Mouse (Mus musculus): ENCODE data around the gene Ttc17. TPM values are rescaled to one million over a fixed set of nuclear protein-coding genes. Genes with fewer than 3 reads are reported as not detected.

Gene Ttc17
- polyA plus RNA-seq, 1 experiment, result 18.4 TPM

GRCm38 (mm10) chr2:94262917-94263529, 143.5 kb downstream of the Ttc17 start:
- Histone ChIP-seq H3K4me1 (ENCODE audit: control insufficient read depth, insufficient read depth, low read length) (no peaks in the 10 kb centered on the region), H3K27me3 (ENCODE audit: control insufficient read depth, insufficient read depth, low read length, poor library complexity, severe bottlenecking) (no peaks in the 10 kb centered on the region), H3K9me3 (replicated peaks; ENCODE audit: control insufficient read depth, insufficient read depth, low read length, poor library complexity, severe bottlenecking) (no peaks in the 10 kb centered on the region), H3K4me3 (ENCODE audit: low read depth, low read length) (peak overlapping the region; percentile 21; the same call in 1 of the 2 replicates), H3K27ac (ENCODE audit: insufficient read depth, low read length) (no peak overlapping the region), H3K9ac (ENCODE audit: low read depth, poor library complexity, severe bottlenecking) (0 out of 2 replicates have a peak overlapping the region, but pooled peaks have one; percentile 15), H3K36me3 (ENCODE audit: control insufficient read depth, insufficient read depth, low read length, poor library complexity, severe bottlenecking) (no peaks in the 10 kb centered on the region)
- TF ChIP-seq CTCF (IDR thresholded peaks at IDR 0.05; ENCODE audit: low read depth, low read length) (no peak), POLR2A (IDR thresholded peaks at IDR 0.05; ENCODE audit: insufficient read depth, low read length) (no peak), EP300 (IDR thresholded peaks at IDR 0.05; ENCODE audit: insufficient read depth, low read depth, low read length) (no peak)

- no peak overlapping the region for H3K4me3 ChIP-seq (ENCODE audit: low read depth, low read length)
- no peaks in the 10 kb centered on the region for H3K4me1 ChIP-seq (ENCODE audit: control insufficient read depth, insufficient read depth, low read length)
- TF ChIP-seq CTCF (IDR thresholded peaks at IDR 0.05; ENCODE audit: low read depth, low read length) (peak; percentile 32), POLR2A (IDR thresholded peaks at IDR 0.05; ENCODE audit: insufficient read depth, low read length) (no peak)
- H3K27me3 ChIP-seq (ENCODE audit: control insufficient read depth, insufficient read depth, low read length, poor library complexity, severe bottlenecking), result 0 out of 2 replicates have a peak, but pooled peaks cover 2% of the 10 kb centered on the region
- H3K9ac ChIP-seq (ENCODE audit: low read depth, poor library complexity, severe bottlenecking), result no peak overlapping the region
- H3K27ac ChIP-seq (ENCODE audit: insufficient read depth, low read length), result no peak overlapping the region
- H3K36me3 ChIP-seq (ENCODE audit: control insufficient read depth, insufficient read depth, low read length, poor library complexity, severe bottlenecking), result no peaks in the 10 kb centered on the region
- H3K9me3 ChIP-seq (replicated peaks; ENCODE audit: control insufficient read depth, insufficient read depth, low read length, poor library complexity, severe bottlenecking), result no peaks in the 10 kb centered on the region
Measured at GRCm38 (mm10) chr2:94254102-94254501, 152.4 kb downstream of the Ttc17 start.

Other genes starting within 250 kb of the Ttc17 start
- gene Hsd17b12, start 248.7 kb downstream of the Ttc17 start, polyA plus RNA-seq (2011; ENCODE audit: insufficient read depth, insufficient read length, low read depth, missing spikeins), result 95.3 and 101 TPM in 2 replicates
- 131 and 134 TPM in 2 replicates for gene Api5, start 31.4 kb upstream of the Ttc17 start, polyA plus RNA-seq (2011; ENCODE audit: insufficient read depth, insufficient read length, low read depth, missing spikeins)